Mouse (Mus musculus) liver, embryonic 15.5 days (tissue): ENCODE measurements around the gene Fn3k. TPM values are rescaled to one million over a fixed set of nuclear protein-coding genes. Genes with fewer than 3 reads are reported as not detected.
A peak's percentile ranks its signal among the peaks of the same experiment; 100 is the strongest.

Experiments used
- ATAC-seq: fragments of 200-750 bp; cut with Nextera tagmentation; 2 replicates; pipeline ENCODE4 v1.8.0; 2017; ENCODE audit warnings: moderate number of reproducible peaks, mild to moderate bottlenecking, moderate library complexity; ENCODE audit not compliant: insufficient read depth
- H3K27ac ChIP-seq: fragments of 300-500 bp; sonication (generic); replicated peaks from 2 replicates; pipeline ENCODE4 v1.5.1; 2015; ENCODE audit warnings: mild to moderate bottlenecking, inconsistent platforms
- H3K27me3 ChIP-seq: fragments of 300-500 bp; sonication (generic); 2 replicates; pipeline ENCODE4 v1.6.1; 2015; ENCODE audit warnings: mild to moderate bottlenecking, inconsistent platforms
- H3K36me3 ChIP-seq: fragments of 300-500 bp; sonication (generic); replicated peaks from 2 replicates; pipeline ENCODE4 v1.6.1; 2015; ENCODE audit warnings: moderate library complexity, mild to moderate bottlenecking, inconsistent platforms
- H3K4me1 ChIP-seq: fragments of 300-500 bp; sonication (generic); replicated peaks from 2 replicates; pipeline ENCODE4 v1.6.1; 2015; ENCODE audit warnings: inconsistent platforms
- H3K4me2 ChIP-seq: fragments of 300-500 bp; sonication (generic); 2 replicates; pipeline ENCODE4 v1.6.1; 2015; ENCODE audit warnings: moderate library complexity, mild to moderate bottlenecking, inconsistent platforms
- H3K4me3 ChIP-seq: fragments of 300-500 bp; sonication (generic); replicated peaks from 2 replicates; pipeline ENCODE4 v1.5.1; 2015; ENCODE audit warnings: mild to moderate bottlenecking, inconsistent platforms
- H3K9ac ChIP-seq: fragments of 300-500 bp; sonication (generic); 2 replicates; pipeline ENCODE4 v1.6.1; 2015; ENCODE audit warnings: moderate library complexity, mild to moderate bottlenecking, inconsistent platforms
- H3K9me3 ChIP-seq: fragments of 300-500 bp; sonication (generic); replicated peaks from 2 replicates; pipeline ENCODE4 v1.6.1; 2016; ENCODE audit warnings: inconsistent platforms
- WGBS: fragments of 180-500 bp; shearing (Covaris S2); methylation state at CpG from one replicate; pipeline ENCODE4 v1.1.7; 2015; ENCODE audit warnings: mixed read lengths; ENCODE audit not compliant: insufficient replicate concordance; 5-methylcytosine and 5-hydroxymethylcytosine counted together
- polyA plus RNA-seq: library from polyadenylated mRNA; unstranded; fragments of >200 nt; fragmentation: Nextera tagmentation; extraction: Ambion mirVana; gene quantifications from 2 replicates; pipeline ENCODE4 v1.2.1, GENCODE M21; 2015

The Fn3k gene
- polyA plus RNA-seq, 1 experiment from 2014 or later: 46.6 TPM

GRCm38 (mm10) chr11:121420379-121420778 is 14.3 kb upstream of the Fn3k start:
- peak overlapping the region; percentile 94 for H3K4me3 ChIP-seq
- no peaks in the 10 kb centered on the region for H3K9me3 ChIP-seq
- peaks cover 49% of the 10 kb centered on the region for H3K4me1 ChIP-seq
- WGBS: 51% methylated on average over 5 of the region's 5 CpGs
- no peak for ATAC-seq
- no peaks in the 10 kb centered on the region; the same call in 1 of the 2 replicates for H3K27me3 ChIP-seq
- peak overlapping the region; percentile 69; the same call in 1 of the 2 replicates for H3K9ac ChIP-seq
- H3K27ac ChIP-seq: peak overlapping the region; percentile 97
- H3K4me2 ChIP-seq: peak overlapping the region; percentile 94
- H3K36me3 ChIP-seq: peaks cover 17% of the 10 kb centered on the region

DNA sequence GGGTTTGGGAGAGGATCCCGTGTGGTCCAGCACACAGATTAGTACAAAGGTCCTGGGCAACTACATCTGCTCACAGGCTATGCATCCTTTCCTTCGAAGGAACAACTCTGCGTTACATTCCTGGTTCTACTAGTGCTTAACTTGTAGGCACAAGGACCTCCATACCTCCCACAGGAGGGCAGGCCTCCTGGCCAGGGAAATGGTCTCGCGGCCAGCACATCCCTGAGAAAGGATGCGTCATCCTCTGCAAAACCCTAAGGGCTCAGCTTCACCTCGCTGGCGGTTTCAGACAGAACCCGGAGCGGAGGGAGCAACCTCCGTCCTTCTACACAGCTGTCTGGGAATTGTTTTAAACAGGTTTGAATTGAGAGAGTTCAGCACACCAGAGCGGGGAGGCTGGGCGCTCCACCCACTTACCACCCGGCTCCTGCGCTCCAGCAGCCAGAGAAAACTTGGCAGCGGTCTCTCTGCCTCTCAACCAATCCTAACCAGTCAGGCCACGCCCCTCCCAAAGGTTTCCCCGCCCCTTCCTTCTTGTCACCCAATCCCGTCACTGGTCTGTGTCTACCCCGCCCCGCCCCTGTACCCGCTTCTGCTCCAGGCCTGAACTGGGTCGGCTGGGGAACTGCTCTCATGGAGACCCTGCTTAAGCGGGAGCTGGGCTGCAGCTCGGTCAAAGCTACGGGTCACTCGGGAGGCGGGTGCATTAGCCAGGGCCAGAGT is 13.7 kb upstream of the Fn3k start, which contains the start of gene Fn3krp:
Gene Fn3krp, plus strand, starts transcription at position 572 of the 723 bp plus-strand sequence.
- H3K36me3 ChIP-seq: peaks cover 23% of the 10 kb centered on the region
- H3K4me2 ChIP-seq: peak within 1 kb of the TSS; percentile 94
- no peaks in the 10 kb centered on the region for H3K9me3 ChIP-seq
- H3K9ac ChIP-seq: peak within 1 kb of the TSS; percentile 86
- ATAC-seq: peak; percentile 97
- peak within 1 kb of the TSS; percentile 97 for H3K27ac ChIP-seq
- no peaks in the 10 kb centered on the region; the same call in 1 of the 2 replicates for H3K27me3 ChIP-seq
- peak within 1 kb of the TSS; percentile 94 for H3K4me3 ChIP-seq
- WGBS: 3% methylated on average over 28 of the region's 28 CpGs
- H3K4me1 ChIP-seq: peaks cover 55% of the 10 kb centered on the region

GRCm38 (mm10) chr11:121421553-121422173 is 13.1 kb upstream of the Fn3k start:
- peak; percentile 72 for ATAC-seq

DNA sequence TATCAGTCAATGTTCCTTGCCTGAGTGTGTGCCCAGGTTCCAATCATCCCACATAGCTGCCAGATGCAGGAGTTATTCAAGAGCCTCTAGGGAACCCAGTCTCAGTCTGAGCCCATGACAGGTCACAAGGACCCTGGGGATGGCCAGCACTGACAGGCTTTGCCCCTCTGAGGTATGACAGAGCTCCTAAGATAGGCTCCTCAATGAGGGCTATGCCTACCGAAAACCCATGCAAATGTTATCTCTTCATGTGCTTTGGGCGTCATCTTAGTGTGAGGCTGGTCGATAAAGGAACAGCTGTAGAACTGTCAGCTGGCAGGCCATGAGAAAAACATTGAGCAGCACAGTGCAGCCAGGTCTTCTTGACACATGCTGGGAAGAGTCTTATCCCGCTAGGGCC is 1.3 kb upstream of the Fn3k start:
- Histone ChIP-seq H3K36me3 (peaks cover 48% of the 10 kb centered on the region), H3K27ac (peak overlapping the region; percentile 98), H3K9ac (peak overlapping the region; percentile 55), H3K27me3 (no peaks in the 10 kb centered on the region), H3K4me1 (peaks cover 66% of the 10 kb centered on the region), H3K9me3 (no peaks in the 10 kb centered on the region), H3K4me3 (peak overlapping the region; percentile 79), H3K4me2 (peak overlapping the region; percentile 91)
- WGBS: 27% methylated on average over 4 of the region's 4 CpGs
- ATAC-seq: peak; percentile 81

More at GRCm38 (mm10) chr11:121421553-121422173, 13.1 kb upstream of the Fn3k start:
- Histone ChIP-seq H3K27me3 (no peaks in the 10 kb centered on the region; the same call in 1 of the 2 replicates), H3K9me3 (no peaks in the 10 kb centered on the region), H3K4me2 (peak overlapping the region; percentile 94), H3K4me1 (peaks cover 59% of the 10 kb centered on the region), H3K9ac (peak overlapping the region; percentile 86), H3K4me3 (peak overlapping the region; percentile 94), H3K36me3 (peaks cover 30% of the 10 kb centered on the region), H3K27ac (peak overlapping the region; percentile 89)
- 0% methylated on average over 28 of the region's 28 CpGs for WGBS

DNA sequence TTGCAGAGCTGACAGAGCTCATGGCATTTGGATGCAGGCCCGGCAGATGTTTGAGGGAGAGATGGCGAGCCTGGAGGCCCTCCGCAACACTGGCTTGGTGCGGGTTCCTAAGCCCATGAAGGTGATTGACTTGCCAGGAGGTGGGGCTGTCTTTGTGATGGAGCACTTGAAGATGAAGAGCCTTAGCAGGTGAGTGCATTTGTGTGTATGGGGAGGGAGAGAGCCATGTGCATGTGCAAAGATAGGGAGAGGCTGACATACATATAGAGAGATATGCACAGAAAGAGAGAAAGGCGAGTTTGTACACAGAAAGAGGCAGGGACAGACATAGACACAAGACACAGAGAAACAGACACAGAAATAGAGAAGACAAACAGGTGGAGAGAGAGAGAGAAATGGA is 2.5 kb downstream of the Fn3k start:
- peaks cover 70% of the 10 kb centered on the region for H3K4me1 ChIP-seq
- peak overlapping the region; percentile 79 for H3K4me3 ChIP-seq
- H3K9ac ChIP-seq: peak overlapping the region; percentile 83
- no peaks in the 10 kb centered on the region for H3K9me3 ChIP-seq
- no peak for ATAC-seq
- WGBS: 57% methylated on average over 5 of the region's 5 CpGs
- H3K4me2 ChIP-seq: peak overlapping the region; percentile 91
- peak overlapping the region; percentile 98 for H3K27ac ChIP-seq
- H3K36me3 ChIP-seq: peaks cover 52% of the 10 kb centered on the region
- peaks cover 7% of the 10 kb centered on the region; the same call in 1 of the 2 replicates for H3K27me3 ChIP-seq

GRCm38 (mm10) chr11:121439686-121440292 is 5.1 kb downstream of the Fn3k start:
- Histone ChIP-seq H3K9ac (peak overlapping the region; percentile 34; the same call in 1 of the 2 replicates), H3K4me3 (peak overlapping the region; percentile 34), H3K4me1 (peaks cover 50% of the 10 kb centered on the region), H3K36me3 (peaks cover 68% of the 10 kb centered on the region), H3K27ac (peak overlapping the region; percentile 75), H3K27me3 (peaks cover 17% of the 10 kb centered on the region; the same call in 1 of the 2 replicates), H3K4me2 (peak overlapping the region; percentile 91), H3K9me3 (no peaks in the 10 kb centered on the region)
- 51% methylated on average over 5 of the region's 5 CpGs for WGBS
- ATAC-seq: peak; percentile 22; the same call in 1 of the 2 replicates

- Histone ChIP-seq H3K27me3 (peaks cover 22% of the 10 kb centered on the region; the same call in 1 of the 2 replicates), H3K4me3 (no peak overlapping the region), H3K9ac (no peak overlapping the region), H3K36me3 (peaks cover 68% of the 10 kb centered on the region), H3K4me1 (peaks cover 48% of the 10 kb centered on the region), H3K27ac (0 out of 2 replicates have a peak overlapping the region, but pooled peaks have one; percentile 6), H3K9me3 (no peaks in the 10 kb centered on the region), H3K4me2 (no peak overlapping the region)
- ATAC-seq: no peak
- 82% methylated on average over 4 of the region's 4 CpGs for WGBS
Observed at GRCm38 (mm10) chr11:121441653-121442052, 6.9 kb downstream of the Fn3k start.

GRCm38 (mm10) chr11:121442076-121442475 is 7.4 kb downstream of the Fn3k start:
- H3K4me2 ChIP-seq: no peak overlapping the region
- peaks cover 22% of the 10 kb centered on the region; the same call in 1 of the 2 replicates for H3K27me3 ChIP-seq
- H3K4me1 ChIP-seq: peaks cover 43% of the 10 kb centered on the region
- no peak overlapping the region for H3K4me3 ChIP-seq
- no peak for ATAC-seq
- H3K9ac ChIP-seq: no peak overlapping the region
- WGBS: 64% methylated on average over 2 of the region's 2 CpGs
- 0 out of 2 replicates have a peak overlapping the region, but pooled peaks have one; percentile 6 for H3K27ac ChIP-seq
- H3K9me3 ChIP-seq: no peaks in the 10 kb centered on the region
- peaks cover 68% of the 10 kb centered on the region for H3K36me3 ChIP-seq

- peaks cover 52% of the 10 kb centered on the region for H3K4me1 ChIP-seq
- peak overlapping the region; percentile 92 for H3K4me3 ChIP-seq
- H3K9ac ChIP-seq: peak overlapping the region; percentile 64
- 26% methylated on average over 9 of the region's 9 CpGs for WGBS
- ATAC-seq: no peak; the same call in 1 of the 2 replicates
- peaks cover 54% of the 10 kb centered on the region for H3K36me3 ChIP-seq
- H3K9me3 ChIP-seq: no peaks in the 10 kb centered on the region
- peak overlapping the region; percentile 95 for H3K27ac ChIP-seq
- H3K4me2 ChIP-seq: peak overlapping the region; percentile 90
- H3K27me3 ChIP-seq: peaks cover 4% of the 10 kb centered on the region; the same call in 1 of the 2 replicates
Observed at GRCm38 (mm10) chr11:121451216-121451726, 16.6 kb downstream of the Fn3k start.

DNA sequence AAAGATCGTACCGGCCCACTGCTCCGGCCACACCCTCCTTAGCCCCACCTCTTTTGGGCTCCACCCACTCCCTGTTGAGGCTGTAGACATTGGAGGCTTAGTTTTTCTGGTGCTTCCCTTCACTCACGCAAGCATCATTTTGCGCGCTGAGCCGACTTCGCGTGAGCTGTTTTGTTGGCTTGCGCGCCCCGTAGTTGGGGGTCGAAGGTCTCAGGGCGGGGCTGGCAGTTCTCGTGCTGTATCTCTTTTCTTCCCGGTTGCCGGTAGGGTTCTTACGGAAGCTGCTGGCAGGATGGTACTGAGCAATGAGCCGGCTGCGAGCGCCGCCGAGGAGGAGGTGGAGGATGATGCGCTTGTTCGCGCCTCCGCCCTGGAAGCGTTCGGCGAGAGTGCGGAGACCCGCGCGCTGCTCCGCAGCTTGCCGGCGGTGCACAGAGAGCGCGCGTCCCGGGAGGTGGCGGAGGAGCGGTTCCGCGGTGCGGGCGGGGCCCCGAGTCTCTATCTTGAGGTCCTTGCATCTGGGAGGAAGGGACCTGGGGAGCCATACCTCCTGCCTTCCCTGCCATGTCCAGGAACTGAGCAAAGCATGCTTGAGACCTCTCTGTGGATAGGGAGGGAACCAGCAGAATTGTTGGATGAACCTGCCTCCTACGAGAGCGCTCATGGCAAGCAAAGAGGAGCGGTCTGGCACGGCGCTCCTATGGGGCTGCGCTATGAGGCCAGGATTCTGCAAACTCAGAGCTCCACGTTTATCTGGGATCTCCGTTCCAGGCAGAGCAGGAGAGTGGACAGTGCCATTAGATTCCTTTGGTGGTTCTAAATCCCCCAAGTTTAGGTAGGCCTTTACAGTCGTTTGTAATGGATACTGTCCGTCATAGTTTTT is 17.3 kb downstream of the Fn3k start, which contains the start of gene Tbcd:
Gene Tbcd, plus strand, starts transcription at position 197 of the 883 bp plus-strand sequence.
- H3K4me3 ChIP-seq: peak within 1 kb of the TSS; percentile 92
- H3K4me1 ChIP-seq: peaks cover 48% of the 10 kb centered on the region
- H3K36me3 ChIP-seq: peaks cover 60% of the 10 kb centered on the region
- H3K9me3 ChIP-seq: no peaks in the 10 kb centered on the region
- peak within 1 kb of the TSS; percentile 64 for H3K9ac ChIP-seq
- no peaks in the 10 kb centered on the region for H3K27me3 ChIP-seq
- H3K27ac ChIP-seq: peak within 1 kb of the TSS; percentile 95
- ATAC-seq: peak; percentile 93
- WGBS: under 1% methylated on average over 58 of the region's 58 CpGs
- peak within 1 kb of the TSS; percentile 90 for H3K4me2 ChIP-seq
